Mouse (Mus musculus) lung, postnatal 36 days (tissue): Measurements from ENCODE around the gene Bak1.
A peak's percentile ranks its signal among the peaks of the same experiment; 100 is the strongest.
"Not testable (repeated sequence)": the region's sequence is repeated elsewhere in the genome, so short reads cannot be mapped to it uniquely, and the experiment has no call there.

Experiments
- DNase-seq: peaks from one replicate; pipeline ENCODE4 v3.0.0; 2022; ENCODE audit warnings: mixed read lengths

Gene Bak1

DNA sequence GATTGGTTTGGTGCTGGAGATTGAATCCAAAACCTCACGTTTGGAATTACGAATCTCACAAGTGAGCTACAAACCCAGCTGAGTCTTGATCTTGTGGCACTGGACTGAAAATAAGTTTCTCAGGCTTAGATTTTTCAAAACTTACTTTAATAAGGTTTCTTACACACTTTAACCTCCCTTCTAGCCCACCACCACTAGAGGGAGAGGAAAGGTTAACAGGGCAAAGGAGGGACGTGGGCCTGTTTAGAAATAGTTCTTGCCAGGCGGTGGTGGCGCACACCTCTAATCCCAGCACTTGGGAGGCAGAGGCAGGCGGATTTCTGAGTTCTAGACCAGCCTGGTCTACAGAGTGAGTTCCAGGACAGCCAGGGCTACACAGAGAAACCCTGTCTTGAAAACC, 51.5 kb downstream of the Bak1 start:
- not testable (repeated sequence) for DNase-seq

DNA sequence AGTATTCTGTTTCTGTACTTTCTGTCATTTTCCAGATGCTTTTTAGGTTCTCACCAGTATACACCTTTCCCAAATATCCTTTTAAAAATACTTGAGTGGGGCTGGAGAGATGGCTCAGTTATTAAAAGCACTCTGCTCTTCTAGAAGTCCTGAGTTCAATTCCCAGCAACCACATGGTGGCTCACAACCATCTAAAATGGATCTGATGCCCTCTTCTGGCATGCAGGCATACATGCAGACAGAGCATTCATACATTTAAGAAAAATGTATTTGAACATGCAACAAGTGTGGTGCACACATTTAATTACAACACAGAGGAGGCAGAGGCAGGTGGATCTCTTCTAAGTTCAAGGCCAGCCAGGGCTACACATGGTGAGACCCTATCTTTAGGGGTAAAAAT, 53.4 kb downstream of the Bak1 start:
- no peak for DNase-seq

DNA sequence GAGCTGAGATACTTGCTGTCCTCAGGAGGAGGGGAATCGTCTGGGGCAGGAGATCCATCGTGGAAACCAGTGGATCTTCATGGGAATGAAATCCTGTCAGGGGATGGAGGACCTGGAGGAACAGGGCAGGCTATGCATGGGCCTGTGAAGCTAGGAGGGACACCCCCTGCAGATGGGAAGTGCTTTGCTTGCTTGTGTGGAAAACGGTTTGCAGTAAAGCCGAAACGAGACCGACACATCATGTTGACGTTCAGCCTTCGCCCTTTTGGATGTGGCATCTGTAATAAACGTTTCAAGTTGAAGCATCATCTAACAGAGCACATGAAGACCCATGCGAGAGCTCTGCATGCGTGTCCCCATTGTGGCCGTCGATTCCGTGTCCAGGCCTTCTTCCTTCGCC, 54.3 kb downstream of the Bak1 start:
- no peak for DNase-seq

DNA sequence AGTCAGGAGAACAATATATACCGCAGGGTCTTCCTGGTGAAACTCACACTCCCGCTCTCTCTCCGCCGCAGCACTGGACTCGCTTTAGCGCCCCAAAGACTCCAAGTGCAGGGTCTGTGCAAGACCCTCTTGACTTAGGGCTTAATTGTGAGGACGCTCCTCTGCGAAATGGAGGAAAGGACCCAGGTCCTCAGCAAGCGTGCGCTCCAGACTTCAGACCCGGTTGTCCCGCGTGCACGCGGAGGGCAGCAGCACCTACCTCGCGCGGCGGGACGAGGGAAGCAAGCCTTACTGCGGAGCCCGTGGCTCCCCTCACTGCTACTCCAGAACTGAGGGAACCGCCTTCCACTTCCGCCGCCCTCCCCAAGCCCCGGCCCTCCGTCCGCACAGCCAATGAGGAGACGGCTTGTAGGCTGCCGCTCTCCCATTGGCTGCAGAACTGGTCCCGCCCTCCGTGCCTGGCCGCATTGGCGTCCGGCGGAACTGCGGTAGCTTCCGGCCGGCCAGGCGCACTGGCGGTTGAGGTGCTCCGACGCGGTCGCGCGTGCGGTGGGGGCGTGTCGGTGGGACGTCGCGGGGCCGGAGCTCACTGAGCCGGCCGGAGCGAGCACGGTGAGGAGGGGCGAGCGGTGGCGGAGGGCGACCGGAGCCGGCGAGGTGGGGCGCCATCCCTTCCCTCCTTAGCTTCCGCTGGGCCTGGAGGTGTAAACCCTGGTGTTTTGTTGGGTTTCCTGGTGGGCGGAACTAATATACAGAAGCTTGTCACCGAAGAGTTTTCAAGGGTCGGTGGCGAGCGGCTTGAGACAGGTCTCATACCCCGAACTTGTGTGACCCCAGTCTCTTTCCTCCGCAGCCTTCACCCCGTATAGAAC, 55.9 kb downstream of the Bak1 start, which contains the start of gene Zbtb9:
TSS of gene Zbtb9 (plus strand) at position 465 of the 872 bp plus-strand sequence.
- peak; percentile 98 for DNase-seq

DNA sequence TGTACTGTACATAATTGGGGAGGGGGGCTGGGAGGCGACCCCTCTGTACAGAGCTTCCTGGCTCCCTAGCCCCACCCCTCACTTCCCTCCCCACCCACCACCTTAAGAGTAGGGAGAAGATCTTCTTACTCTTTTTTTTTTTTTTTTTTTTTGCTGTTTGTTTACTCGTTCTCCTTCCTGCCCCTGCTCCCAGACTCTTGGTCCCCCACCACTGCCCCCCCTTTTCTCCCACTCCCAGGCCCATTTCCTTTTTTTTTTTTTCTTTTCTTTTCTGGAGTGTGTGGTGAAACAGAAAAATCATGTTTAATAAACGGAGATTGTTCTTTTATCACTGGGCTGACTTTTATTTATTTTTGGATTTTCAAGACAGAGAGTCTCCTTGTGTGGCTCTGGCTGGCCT, 56.7 kb downstream of the Bak1 start:
- DNase-seq: no peak

DNA sequence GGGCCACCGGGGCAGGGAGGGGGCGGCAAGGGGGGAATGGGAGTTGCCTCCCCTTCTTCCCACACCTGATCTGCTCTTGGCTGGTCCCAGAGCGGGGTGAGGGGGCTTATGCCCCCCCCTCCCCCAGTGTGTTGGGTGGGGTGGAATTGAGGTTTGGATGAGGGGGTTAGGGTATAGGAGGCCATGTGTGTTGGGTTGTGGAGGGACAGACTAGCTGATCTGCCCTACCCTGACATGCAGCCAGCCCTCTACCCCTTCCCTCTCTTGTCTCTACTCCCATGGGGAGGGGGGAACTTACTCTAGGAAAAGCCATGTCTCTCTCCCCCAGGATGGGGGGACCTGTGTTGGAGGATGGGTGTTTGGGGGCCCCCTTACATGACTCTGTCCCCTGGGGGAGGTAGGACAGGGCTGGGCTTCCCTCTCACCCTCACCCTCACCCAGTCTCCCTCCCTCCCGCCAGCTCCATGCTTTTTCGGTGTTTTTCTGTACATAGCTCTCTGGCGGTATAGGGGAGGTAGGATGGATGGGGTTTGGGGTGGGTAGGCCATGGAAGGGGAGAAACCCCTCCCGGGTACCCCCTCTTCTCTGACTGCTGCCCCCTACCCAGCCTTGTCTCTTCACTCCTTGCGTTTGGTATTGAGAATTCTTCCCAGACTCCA, 57.4 kb downstream of the Bak1 start:
- DNase-seq: no peak

DNA sequence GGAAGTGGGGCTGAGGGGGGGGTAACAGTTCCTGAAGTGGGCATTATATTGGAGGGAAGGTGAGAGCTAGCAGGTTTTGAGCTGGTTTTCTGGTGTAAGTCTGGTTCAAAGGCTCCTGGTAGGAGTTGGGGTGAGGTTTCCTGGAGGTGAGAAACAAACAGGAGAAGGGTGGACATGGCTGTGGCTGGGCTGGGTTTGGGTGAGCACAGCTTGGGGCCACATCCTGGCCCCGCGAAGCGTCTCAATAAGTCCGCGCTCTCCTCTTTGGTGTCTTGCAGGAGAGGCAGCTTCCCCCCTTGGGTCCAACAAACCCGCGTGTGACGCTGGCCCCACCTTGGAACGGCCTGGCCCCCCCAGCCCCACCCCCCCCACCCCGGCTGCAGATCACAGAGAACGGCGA, 58.6 kb downstream of the Bak1 start:
- no peak for DNase-seq
